Mouse (Mus musculus): ENCODE measurements around the gene Keap1.
"Not testable (repeated sequence)": the region's sequence is repeated elsewhere in the genome, so short reads cannot be mapped to it uniquely, and the experiment has no call there.

The Keap1 gene

DNA sequence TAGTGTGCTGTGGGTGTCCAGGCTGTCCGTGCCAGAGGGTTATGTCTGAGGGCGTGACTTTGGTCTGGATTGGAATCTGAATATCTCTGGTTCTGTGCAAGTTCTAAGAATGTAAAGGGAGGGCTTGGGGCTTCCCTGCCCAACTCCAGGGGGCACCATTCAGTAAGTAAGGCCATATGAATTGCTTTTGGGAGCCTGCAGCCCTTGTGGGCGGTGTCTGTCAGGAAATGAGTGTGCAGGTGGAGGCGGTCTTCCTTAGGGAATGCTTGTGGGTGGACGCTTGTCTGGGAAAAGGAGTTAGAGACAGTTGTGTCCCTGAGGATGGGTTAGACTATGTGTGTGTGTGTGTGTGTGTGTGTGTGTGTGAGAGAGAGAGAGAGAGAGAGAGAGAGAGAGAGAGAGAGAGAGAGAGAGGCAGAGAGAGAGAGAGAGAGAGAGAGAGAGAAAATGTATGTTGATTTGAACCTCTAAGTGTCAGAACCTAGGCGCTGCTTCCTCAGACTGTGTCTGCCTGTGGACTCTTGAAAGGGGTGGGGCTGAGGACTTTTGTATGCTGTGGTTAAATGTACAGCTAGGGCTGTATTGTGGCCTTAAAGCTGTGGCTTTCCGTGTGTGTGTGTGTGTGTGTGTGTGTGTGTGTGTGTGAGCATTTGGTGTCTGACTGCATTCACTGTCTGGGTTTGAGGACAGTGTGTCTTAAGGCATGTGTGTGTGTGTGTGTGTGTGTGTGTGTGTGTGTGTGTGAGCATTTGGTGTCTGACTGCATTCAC lies 43.2 kb downstream of the Keap1 start:
- not testable (repeated sequence) for DNase-seq (ENCODE audit: low read depth)

DNA sequence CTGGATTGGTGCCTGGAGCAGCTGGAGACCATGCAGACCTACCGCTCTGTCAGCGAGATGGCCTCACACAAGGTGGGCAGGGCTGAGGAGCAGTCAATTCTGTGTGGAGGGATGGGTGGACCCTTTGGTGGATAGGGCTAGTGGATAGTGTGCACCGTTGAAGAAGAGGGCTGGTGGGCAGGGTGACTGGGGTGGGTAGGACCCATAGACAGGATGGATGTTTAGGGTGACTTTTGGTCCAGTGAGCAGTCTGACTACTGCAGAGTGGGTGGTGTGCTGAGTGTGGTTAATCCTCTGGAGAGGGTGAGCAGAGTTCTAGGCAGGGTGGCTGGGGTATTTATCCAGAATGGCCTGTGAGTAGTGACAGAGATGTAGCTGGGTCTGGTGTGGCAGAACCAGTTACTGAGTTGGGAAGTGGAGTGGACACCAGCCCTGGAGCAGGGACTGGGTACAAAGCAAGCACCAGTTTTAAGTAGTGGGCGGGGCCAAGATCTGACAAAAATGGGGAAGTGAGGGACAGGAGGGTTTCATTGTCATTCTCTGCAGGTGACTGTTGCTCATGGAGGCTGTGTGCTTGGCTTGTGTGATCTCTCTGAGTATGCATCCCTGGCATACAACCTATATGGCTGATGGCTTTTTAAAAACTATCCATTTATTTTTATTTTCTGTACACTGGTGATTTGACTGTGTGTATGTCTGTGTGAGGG lies 44.2 kb downstream of the Keap1 start:
- DNase-seq (ENCODE audit: low read depth), result no peak

DNA sequence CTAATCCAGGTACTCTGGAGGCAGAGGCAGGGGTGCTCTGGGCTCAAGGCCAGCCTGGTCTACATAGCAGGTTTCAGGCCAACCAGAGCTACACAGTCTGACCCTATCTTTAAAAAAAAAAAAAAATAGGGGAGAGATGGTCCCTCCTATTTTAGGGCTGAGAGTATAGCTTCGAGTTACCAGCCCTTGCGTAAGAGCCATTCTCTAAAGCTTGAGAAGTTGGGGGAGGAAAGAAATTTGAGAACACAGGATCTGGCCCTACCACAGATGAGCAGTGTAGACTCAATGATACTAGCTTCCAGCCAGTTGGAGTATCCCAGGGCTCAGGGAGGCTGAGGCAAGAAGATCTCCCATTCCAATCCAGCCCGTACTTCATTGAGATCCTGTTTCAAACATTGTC lies 45.4 kb downstream of the Keap1 start:
- DNase-seq (ENCODE audit: low read depth), result no peak

DNA sequence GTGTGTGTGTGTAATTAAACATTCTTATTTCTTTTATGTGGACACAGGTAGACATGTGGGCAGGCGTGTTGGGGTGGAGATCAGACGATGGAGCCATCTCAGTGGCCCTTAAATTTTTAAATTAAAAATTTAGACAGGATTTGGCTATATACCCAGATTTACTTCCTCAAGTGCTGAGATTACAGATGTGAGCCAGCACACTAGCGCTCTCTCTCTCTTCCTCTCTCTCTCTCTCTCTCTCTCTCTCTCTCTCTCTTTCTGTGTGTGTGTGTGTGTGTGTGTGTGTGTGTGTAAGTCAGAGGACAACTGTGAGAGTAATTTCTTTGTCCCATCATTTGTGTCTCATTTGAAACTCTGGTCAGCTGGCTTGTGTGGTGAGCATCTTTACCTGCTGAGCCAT lies 48.5 kb downstream of the Keap1 start:
- DNase-seq (ENCODE audit: low read depth), result no peak

DNA sequence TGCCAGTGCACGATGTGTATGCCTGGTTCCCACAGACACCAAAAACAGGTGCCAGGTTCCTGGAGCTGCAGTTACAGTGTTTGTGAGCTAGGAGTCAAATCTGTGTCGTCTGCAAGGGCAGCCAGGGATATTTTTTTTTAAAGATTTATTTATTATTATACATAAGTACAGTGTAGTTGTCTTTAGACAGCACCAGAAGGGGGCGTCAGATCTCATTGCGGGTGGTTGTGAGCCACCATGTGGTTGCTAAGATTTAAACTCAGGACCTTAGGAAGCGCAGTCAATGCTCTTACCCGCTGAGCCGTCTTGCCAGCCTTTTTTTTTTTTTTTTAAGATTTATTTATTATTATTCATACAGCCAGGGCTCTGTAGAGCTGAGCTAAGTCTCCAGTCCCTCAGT lies 49.3 kb downstream of the Keap1 start:
- DNase-seq (ENCODE audit: low read depth), result no peak

DNA sequence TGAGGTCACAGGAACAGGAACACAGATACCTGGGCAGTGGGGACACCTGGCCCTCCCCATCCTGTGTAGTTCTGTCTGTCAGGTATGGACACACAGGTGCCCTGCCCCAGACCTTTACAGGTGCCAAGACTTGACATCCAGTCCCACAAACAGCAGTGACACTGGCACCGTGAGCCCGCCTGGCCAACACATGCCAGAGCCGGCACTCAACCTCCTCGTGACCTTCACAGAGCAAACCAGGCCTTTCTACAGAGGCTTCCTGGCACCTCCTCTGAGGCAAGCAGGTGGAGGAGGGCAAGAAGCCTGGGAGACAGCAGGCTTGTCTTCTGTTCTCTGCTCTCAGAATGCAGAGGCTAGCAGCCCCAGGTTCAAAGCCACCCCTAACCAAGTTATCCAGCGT lies 53.7 kb downstream of the Keap1 start:
- DNase-seq (ENCODE audit: low read depth), result no peak

DNA sequence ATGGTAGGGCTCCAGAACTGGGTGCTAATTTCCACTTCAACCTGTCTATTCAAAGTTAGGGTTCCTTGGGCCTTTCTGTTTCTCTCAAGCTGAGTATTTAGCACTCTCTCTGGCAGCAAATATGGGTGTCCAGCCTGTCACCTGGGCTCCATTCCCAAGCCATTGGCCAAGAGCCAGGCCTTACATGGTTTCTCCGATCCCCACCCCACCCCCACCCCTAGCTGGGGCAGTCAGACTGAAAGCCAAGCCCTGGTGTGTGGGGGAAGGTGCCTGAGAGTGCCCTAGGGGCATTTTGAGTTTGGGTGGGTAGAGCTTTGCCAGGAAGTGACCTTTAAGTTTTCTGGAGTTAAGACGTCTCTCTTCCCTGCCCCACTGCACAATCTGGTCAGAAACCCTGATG lies 54.4 kb downstream of the Keap1 start:
- DNase-seq (ENCODE audit: low read depth), result no peak

DNA sequence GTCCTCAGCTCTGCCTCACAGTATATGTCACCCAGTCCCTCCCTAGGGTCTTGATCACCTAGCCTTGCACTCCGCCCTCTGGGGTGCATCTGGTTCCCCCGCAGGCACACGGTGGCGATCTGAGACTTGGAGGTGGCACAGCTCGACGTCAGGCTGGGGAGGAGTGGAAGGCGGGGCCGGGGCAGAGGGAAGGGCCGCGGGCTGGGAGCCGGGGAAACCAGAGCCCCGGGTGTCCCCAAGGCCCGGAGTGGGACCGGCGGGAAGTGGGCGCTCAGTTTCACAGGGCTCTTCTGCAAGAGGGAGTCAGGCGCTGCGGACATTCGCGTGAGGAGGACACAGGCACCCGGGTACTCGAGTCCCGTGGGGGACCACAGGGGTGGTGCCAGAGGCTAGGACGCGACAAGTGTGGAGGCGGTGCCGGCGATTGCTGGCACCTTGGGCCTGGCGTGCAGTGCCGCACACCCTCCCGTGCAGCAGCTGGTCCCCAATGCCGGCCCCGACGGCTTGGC lies 55.2 kb downstream of the Keap1 start:
- no peak for DNase-seq (ENCODE audit: low read depth)

DNA sequence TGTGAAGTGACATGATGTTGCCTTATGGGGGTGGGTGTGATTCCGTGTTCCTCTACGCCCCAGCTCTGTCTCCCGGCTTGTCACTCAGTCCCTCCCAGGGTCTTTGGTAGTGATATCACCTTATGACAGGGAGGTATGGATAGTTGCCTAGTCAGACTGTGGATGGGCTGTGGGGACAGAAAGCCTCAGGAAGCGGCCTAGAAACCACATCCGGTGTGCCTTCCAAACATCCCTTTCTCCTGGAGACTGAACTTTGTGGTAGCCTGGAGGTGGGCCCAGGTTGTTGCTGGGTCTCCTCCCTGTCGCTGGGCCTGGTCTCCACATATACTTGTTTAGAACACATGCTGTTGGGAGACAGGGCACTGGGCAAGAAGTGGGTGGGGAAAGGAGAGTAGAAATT lies 55.7 kb downstream of the Keap1 start:
- no peak for DNase-seq (ENCODE audit: low read depth)

DNA sequence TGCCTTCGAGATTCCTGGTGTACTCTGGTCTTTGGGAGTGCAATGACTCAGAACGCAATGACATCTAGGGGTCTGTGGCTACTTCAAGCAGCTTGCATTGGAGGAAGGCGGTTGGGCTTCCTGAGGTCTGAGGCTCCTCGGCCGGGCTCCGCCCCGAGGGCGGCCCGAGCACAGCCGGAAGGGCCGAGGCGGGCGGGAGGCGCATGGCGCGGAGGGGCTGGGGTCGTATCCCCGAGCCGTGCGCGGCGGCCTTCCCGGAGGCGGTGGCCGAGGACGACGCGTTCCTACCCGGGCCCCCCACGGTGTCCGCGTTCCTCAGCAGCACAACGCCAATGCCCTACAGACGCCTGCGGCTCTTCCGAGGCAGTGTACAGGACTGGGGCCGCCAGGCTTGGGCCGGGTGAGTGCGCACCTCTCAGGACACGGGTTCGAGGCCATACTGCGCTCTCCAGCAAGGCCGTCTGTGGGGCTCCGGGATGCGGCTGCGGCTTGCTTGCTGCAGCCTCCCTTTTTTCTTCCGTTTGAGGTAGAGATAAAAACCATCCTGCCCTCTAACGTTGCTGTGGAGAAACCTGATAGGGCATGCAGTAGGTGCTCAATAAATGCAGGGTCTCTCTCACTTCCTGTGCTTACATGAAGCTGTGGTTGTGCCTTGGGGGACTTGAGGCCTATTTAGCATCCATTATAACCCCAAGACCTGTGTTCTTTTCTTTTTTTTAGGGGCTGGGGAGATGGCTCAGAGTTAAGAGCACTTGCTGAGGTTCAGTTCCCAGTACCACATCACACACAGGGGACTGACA lies 57.5 kb downstream of the Keap1 start:
- DNase-seq (ENCODE audit: low read depth), result no peak

DNA sequence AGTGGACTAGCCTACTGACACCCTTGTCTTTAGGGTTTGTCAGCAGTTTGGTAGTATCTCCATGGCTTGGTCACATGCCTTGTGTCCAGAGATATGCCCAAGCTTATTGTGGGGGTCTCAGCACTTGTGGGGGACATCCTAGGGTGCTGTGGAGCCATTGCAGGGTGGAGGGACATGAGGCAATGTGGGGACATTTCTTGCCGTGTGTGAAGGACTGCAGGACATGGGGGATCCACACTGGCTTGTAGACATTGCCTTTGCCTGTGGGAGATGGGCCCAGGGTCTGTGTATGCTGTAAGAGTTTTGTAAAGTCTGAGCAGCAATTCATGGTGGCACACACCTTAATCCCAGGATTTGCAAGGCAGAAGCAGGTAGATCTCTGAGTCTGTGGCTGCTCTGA lies 58.3 kb downstream of the Keap1 start:
- no peak for DNase-seq (ENCODE audit: low read depth)

DNA sequence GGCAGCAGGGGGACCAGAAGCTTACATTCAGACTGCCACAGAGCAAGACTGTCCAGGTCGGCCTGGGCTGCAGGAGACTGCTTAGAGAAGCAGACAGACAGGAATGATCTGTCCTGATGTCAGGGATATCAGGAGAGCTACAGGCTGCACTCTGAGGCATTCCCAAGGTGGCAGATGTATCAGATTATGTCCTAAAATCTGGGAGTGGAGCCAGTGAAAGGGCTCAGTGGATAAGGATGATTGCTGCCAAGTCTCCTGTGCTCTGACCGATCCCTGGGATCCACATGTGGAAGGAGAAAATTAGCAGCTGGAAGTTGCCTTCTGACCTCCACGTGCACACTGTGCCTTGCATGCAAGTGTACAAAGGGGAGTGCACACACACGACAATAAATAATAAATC lies 58.8 kb downstream of the Keap1 start:
- no peak for DNase-seq (ENCODE audit: low read depth)

Data from fibroblast of lung, adult 2 months (primary cell).